Mouse (Mus musculus): ENCODE data around the gene Arid1b.

GRCm38 (mm10) chr17:5138641-5139205 is 144.6 kb downstream of the Arid1b start:
- TF ChIP-seq TAL1 (IDR thresholded peaks at IDR 0.05; ENCODE audit: low read length) = no peak
- no peak for TF ChIP-seq GATA1 (IDR thresholded peaks at IDR 0.05; ENCODE audit: low read length)
